Mouse (Mus musculus) brain, embryonic 14.5 days (tissue): Measurements from ENCODE around the gene Nudt3.

ENCODE experiments used
- CTCF ChIP-seq: fragments of 200-500 bp; IDR thresholded peaks from 2 replicates; pipeline ENCODE4 v1.5.1; 2012; ENCODE audit warnings: inconsistent platforms, mild to moderate bottlenecking, moderate library complexity, borderline replicate concordance; ENCODE audit not compliant: insufficient read depth, insufficient read length; ENCODE audit errors: extremely low read depth
- POLR2A ChIP-seq: fragments of 200-500 bp; IDR thresholded peaks from 2 replicates; pipeline ENCODE4 v1.6.1; 2012; ENCODE audit warnings: mild to moderate bottlenecking, inconsistent platforms, borderline replicate concordance; ENCODE audit not compliant: poor library complexity, insufficient read depth, insufficient read length, severe bottlenecking; ENCODE audit errors: extremely low read depth

- TF ChIP-seq CTCF (no peak), POLR2A (no peak)
These were observed 55.1 kb downstream of the Nudt3 start for GRCm38 (mm10) chr17:27568228-27568627.
